Mouse (Mus musculus): Measurements from ENCODE around the gene Opn3.

The Opn3 gene

GRCm38 (mm10) chr1:175648615-175649014, 44.0 kb downstream of the Opn3 start:
- no peak for DNase-seq (ENCODE audit: low read depth)

DNA sequence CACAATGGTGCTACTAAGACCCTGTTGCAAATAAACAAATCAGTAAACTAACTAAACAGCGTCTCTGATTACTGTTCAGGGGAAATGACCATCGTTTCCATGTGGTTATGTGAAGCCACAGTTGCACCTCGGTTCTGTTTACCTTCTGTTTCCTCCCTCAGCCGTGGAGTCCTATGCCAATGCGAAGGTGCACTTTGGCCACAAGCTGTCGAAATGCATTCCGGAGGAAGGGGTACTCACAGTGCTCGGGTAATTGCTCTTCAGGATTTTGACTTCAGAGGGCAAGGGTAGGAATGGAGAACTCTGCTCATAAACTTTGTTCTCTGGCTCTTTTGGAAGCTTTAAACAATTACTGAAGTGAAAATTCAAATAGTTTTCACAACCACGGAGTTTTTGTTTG, 45.6 kb downstream of the Opn3 start:
- no peak for DNase-seq (ENCODE audit: low read depth)

- no peak for DNase-seq (ENCODE audit: low read depth)
These were observed 48.9 kb downstream of the Opn3 start for GRCm38 (mm10) chr1:175643496-175644265.

DNA sequence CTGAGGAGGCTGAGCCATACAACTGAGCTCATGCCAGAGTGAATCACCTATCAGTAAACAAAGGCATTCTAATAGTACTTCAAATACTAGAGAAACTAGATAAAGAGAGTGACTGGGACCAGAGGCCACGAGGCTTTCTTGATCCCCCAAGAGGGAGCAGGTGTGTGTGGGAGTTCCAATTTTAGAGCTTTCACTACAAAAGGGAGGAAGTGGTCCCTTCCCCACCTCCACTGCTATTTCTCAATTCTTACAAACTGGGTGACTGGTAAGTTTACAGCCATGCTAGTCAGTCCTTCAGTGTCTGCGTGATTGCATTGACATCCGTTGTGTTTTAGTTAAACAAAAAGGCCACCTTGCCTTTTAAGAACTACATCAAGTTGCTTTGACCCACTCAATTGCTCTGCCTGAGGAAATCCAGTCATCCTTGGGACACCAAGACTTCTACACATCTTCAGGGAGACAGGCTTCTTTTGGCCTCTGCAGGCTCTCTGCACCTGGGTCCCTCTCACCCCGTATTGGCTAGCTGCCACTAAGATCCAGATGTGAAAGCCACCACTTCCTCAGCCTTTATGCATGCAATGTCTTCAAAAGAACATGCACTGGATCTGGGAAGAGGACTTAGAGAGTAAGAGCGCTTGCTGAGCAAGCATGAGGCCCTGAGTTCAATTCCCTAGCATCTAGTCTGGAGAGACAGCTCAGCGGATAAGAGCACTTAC, 52.0 kb downstream of the Opn3 start:
- DNase-seq (ENCODE audit: low read depth), result no peak

DNA sequence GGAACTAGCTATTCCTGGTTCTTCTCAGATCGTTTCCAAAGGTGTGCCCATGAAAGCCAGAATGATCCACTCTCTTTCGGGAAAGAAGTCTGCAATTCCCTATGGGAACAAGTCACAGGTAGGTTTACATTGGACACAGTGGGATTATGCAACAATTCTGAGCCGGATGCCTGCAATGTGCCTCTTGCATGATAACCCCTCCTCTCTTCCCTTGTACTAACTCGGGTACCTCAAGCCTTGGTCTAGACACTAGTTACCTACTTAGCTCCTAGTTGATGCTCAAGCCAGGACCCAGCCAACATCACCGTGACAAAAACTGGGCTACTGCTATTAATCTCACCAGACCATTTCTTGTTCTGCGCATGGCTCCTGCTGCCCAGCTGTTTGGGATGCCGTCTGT, 53.5 kb downstream of the Opn3 start:
- DNase-seq (ENCODE audit: low read depth), result no peak

- no peak for DNase-seq (ENCODE audit: low read depth)
These were observed 54.9 kb downstream of the Opn3 start for GRCm38 (mm10) chr1:175637677-175638076.

- no peak for DNase-seq (ENCODE audit: low read depth)
These were observed 60.1 kb downstream of the Opn3 start for GRCm38 (mm10) chr1:175632470-175632869.

DNA sequence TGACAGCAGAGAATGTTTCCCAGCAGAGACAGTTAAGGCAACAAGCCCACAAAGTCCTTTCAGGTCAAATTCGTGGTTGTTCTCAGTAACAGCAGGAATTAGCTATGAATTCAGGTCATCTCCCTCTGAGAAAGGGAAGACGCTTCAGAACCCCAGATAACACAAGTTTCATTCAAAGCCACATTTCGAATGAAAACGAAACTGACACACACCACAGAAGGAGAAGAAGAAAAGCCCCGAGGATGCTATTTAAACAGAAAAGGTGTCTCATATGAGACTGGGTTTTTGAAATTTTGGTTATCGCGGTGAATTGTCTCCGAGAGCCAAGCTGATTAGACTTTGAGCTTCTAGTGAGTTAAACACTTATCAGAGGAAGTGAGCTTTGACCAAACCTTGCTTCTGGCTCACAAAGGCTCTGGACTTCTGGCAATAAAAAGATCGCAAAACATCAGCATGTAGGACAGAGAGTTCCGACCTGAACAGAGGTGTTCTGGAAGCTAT, 60.8 kb downstream of the Opn3 start:
- DNase-seq (ENCODE audit: low read depth), result no peak

GRCm38 (mm10) chr1:175631080-175631479, 61.5 kb downstream of the Opn3 start:
- DNase-seq (ENCODE audit: low read depth), result peak; percentile 11

DNA sequence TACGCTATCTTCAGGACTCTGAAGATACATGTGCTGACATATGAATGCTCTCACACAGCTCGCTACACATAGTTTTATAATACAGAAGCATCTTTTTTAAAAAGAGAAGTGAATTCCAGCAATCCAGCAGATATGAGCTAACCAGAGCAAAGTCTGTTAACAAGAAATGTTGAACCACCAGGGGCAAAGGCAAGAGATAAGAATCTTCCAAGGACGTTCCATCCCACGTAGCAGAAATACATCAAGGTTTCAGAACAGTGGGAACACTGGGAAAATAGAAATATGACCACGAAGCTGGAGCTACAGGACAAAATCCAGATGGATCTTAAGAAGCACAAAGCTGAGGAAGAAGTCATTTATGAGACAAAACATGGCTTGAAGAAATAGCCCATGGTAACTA, 62.2 kb downstream of the Opn3 start:
- no peak for DNase-seq (ENCODE audit: low read depth)

- no peak for DNase-seq (ENCODE audit: low read depth)
These were observed 63.3 kb downstream of the Opn3 start for GRCm38 (mm10) chr1:175629248-175629647.

- peak; percentile 65 for DNase-seq (ENCODE audit: low read depth)
These were observed 66.4 kb downstream of the Opn3 start for GRCm38 (mm10) chr1:175625990-175626692.

DNA sequence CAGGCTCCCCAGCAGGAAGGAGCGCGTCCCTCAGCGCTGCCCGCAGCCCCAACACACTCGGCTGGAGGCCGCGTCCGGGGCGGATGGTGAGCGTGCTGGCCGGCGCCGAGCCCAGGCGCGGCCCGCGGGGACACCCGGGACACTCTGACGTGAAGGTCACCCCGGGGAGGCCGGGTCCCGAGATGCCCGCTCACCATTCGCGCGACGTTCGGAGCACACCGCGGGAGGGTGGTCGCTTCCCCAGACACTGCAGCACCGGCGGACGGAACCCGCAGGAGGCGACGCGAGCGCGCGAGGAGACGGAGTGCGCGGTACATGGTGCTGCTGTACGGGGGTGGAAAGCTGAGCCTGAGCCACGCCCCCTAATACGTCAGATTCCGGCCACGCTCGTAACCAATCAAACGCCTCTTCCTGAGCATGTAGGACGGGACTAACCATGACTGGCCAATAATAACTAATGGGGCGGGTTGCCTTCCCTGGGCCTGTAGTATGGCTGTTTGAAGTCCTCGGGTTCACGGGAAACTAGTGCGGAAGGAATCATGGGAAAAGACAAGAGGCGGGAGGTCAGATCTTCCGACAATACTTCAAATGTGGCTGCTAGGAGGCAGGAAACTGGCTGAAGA, 67.2 kb downstream of the Opn3 start, which contains the start of gene Fh1:
Gene Fh1, minus strand, starts transcription at position 379 of the 623 bp plus-strand sequence.
- peak; percentile 98 for DNase-seq (ENCODE audit: low read depth)

GRCm38 (mm10) chr1:175623656-175624055, 68.9 kb downstream of the Opn3 start:
- DNase-seq (ENCODE audit: low read depth), result peak; percentile 5

DNA sequence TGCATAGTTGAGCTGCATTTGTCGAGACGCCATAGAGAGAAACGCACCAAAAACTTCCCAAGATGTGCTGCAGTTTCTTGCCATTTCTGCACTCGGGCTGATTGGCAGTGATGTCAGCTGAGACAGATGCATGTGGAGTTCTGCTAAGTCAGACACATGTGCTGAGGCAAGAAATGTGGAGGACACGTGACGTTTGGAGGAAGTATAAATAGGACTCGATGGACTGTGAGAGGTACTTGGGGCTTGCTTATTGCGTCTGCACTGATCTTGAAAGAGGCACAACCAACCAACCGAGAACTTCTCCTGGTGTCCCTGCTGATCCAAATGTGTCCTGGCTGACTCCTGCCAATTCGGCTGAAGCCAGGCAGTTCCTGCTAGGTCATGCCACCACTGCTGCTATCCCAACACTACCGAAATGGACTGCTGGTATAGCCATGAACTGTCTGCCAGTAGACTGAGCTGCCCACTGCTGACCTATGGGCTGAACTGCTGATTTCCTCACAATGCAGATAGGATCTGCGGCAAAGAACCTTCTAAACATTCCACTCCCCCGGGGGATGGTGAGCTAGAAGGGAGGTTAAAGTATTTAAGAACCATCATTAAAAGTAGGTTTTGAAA, 72.7 kb downstream of the Opn3 start, which contains the start of gene Kmo:
Gene Kmo, plus strand, starts transcription at position 568 of the 618 bp plus-strand sequence.
- DNase-seq (ENCODE audit: low read depth), result no peak

DNA sequence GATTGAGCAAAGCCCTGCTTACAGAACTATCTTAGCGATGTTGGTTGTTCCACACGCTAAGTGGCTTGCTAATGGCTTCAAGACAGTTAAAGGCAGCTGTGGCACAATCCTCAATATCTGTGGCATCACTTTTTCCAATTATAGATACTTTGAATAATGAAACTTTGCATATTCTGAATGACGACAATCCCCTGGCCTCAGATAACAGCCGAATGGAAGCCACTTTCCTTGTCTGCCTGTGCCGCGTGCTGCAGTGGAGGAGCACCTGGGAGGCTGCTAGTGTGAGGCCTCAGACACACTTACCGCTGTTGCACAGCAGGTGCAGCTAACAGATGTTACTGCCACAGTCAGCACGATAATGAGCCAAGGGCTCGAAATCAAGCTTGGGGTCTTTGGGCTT, 77.6 kb downstream of the Opn3 start:
- DNase-seq (ENCODE audit: low read depth), result no peak
